7 mouse cellular contexts compared by ENCODE assay signal in genomic region chr10:79533126-79533911, GRCm38 (mm10). TPM values are rescaled to one million over a fixed set of nuclear protein-coding genes. Genes with fewer than 3 reads are reported as not detected.
DNase-seq lines count a peak whose midpoint lies in the region; ATAC-seq and TF ChIP-seq lines count a peak whose summit lies in the region.

Gene Plpp2, minus strand, starts transcription at chr10:79533796.

- no peaks in the 10 kb centered on the region for H3K27me3 ChIP-seq in intestine, postnatal 0 days (replicated peaks; ENCODE audit: control insufficient read depth, insufficient read depth, low read length)
- no peaks in the 10 kb centered on the region for H3K27me3 ChIP-seq in limb, embryonic 13.5 days
- H3K27me3 ChIP-seq in midbrain, embryonic 13.5 days, result peaks cover 12% of the 10 kb centered on the region

- peaks cover 15% of the 10 kb centered on the region for H3K36me3 ChIP-seq in intestine, postnatal 0 days (ENCODE audit: control insufficient read depth, insufficient read depth)
- H3K36me3 ChIP-seq in limb, embryonic 13.5 days, result peaks cover 14% of the 10 kb centered on the region
- H3K36me3 ChIP-seq in midbrain, embryonic 13.5 days, result peaks cover 6% of the 10 kb centered on the region

- TF ChIP-seq CTCF in intestine, postnatal 0 days (IDR thresholded peaks at IDR 0.05; ENCODE audit: low read depth), result peak; percentile 79

- peak within 1 kb of the TSS; percentile 67 for H3K4me3 ChIP-seq in intestine, postnatal 0 days (ENCODE audit: low read depth, low read length)
- peak within 1 kb of the TSS; percentile 68 for H3K4me3 ChIP-seq in limb, embryonic 13.5 days
- H3K4me3 ChIP-seq in midbrain, embryonic 13.5 days (replicated peaks), result peak within 1 kb of the TSS; percentile 59

- H3K9me3 ChIP-seq in intestine, postnatal 0 days (ENCODE audit: control insufficient read depth), result no peaks in the 10 kb centered on the region
- no peaks in the 10 kb centered on the region for H3K9me3 ChIP-seq in limb, embryonic 13.5 days
- no peaks in the 10 kb centered on the region for H3K9me3 ChIP-seq in midbrain, embryonic 13.5 days

- DNase-seq in adrenal gland, postnatal 14 days, result peak; percentile 91
- DNase-seq in embryo, embryonic 11.5 days (ENCODE audit: low read depth, low spot score), result peak; percentile 54
- DNase-seq in heart, adult 11 months, result peak; percentile 97
- DNase-seq in spleen, adult 18-20 months, result peak; percentile 64 to 80

- ATAC-seq in intestine, postnatal 0 days, result peak; percentile 92
- peak; percentile 79 for ATAC-seq in limb, embryonic 13.5 days (ENCODE audit: low FRiP score, low read depth)
- ATAC-seq in midbrain, embryonic 13.5 days, result peak; percentile 74

- under 1% methylated on average over 52 of the region's 52 CpGs for WGBS in intestine, postnatal 0 days
- under 1% methylated on average over 52 of the region's 52 CpGs for WGBS in limb, embryonic 13.5 days
- under 1% methylated on average over 51 of the region's 52 CpGs for WGBS in midbrain, embryonic 13.5 days

- H3K4me2 ChIP-seq in intestine, postnatal 0 days (replicated peaks; ENCODE audit: low read depth), result peak within 1 kb of the TSS; percentile 82
- peak within 1 kb of the TSS; percentile 96 for H3K4me2 ChIP-seq in limb, embryonic 13.5 days (replicated peaks)
- H3K4me2 ChIP-seq in midbrain, embryonic 13.5 days (replicated peaks), result peak within 1 kb of the TSS; percentile 93

- no peaks in the 10 kb centered on the region for H3K4me1 ChIP-seq in intestine, postnatal 0 days (replicated peaks; ENCODE audit: control insufficient read depth, insufficient read depth, low read length)
- peaks cover 14% of the 10 kb centered on the region; the same call in 1 of the 2 replicates for H3K4me1 ChIP-seq in limb, embryonic 13.5 days
- peaks cover 15% of the 10 kb centered on the region for H3K4me1 ChIP-seq in midbrain, embryonic 13.5 days (replicated peaks)

- peak within 1 kb of the TSS; percentile 98 for H3K27ac ChIP-seq in intestine, postnatal 0 days (ENCODE audit: low read depth, low read length)
- H3K27ac ChIP-seq in limb, embryonic 13.5 days, result no peak within 1 kb of the TSS
- H3K27ac ChIP-seq in midbrain, embryonic 13.5 days, result no peak within 1 kb of the TSS

- H3K9ac ChIP-seq in intestine, postnatal 0 days (ENCODE audit: low read depth, low read length), result peak within 1 kb of the TSS; percentile 88
- peak within 1 kb of the TSS; percentile 79 for H3K9ac ChIP-seq in limb, embryonic 13.5 days
- H3K9ac ChIP-seq in midbrain, embryonic 13.5 days (replicated peaks), result peak within 1 kb of the TSS; percentile 70

RNA-seq across cellular contexts. Expression of gene Plpp2, which starts in this region (rescaled TPM):
- 16.6 and 19.3 TPM in 2 replicates for total RNA-seq in adrenal gland, postnatal 14 days (2021)
- polyA plus RNA-seq in intestine, postnatal 0 days (2015; fragmentation: Nextera tagmentation; extraction: Ambion mirVana), result 141 TPM in 2 replicates
- 22.6 and 23.2 TPM in 2 replicates for polyA plus RNA-seq in limb, embryonic 13.5 days (2015; fragmentation: Nextera tagmentation; extraction: Ambion mirVana)
- 9.5 and 10.5 TPM in 2 replicates for polyA plus RNA-seq in midbrain, embryonic 13.5 days (2015; fragmentation: Nextera tagmentation; extraction: Ambion mirVana)
